9 mouse cellular contexts compared by ENCODE assay signal in the genomic region with DNA sequence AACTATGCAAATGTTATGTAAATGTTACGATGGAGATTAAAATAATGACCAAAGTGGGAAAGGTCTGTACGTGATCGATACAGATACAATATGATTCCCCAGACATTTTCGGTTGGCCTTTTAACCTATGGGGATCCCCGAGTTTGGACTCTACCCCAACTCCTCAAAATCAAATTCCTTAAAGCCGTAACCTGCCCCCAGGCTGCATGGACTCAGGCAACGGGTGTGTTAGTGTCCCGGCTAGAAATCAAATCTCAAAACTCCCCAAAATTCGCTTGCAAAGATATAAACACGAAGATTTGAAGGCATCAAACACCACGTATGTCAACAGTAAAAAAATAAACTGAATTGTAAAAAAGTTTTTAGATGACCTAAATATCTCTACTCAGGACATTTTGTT. TPM values are rescaled to one million over a fixed set of nuclear protein-coding genes. Genes with fewer than 3 reads are reported as not detected.
DNase-seq lines count a peak whose midpoint lies in the region; ATAC-seq and TF ChIP-seq lines count a peak whose summit lies in the region.
"Had no signal": no experiment of that assay in that cellular context is flagged by ENCODE, and none has a peak within 500 bp of the region (broad histone marks: within the 10 kb centered on the region; RNA-seq: fewer than 3 reads in every experiment).

No protein-coding gene starts in this region.

- peak overlapping the region; percentile 83 for H3K4me3 ChIP-seq in cerebellum, adult 2 months (replicated peaks; ENCODE audit: insufficient read depth, low read depth, low read length)
- peak overlapping the region; percentile 97 for H3K4me3 ChIP-seq in spleen, adult 2 months (ENCODE audit: extremely low read depth, insufficient read depth, insufficient read length)
- peak overlapping the region; percentile 100 for H3K4me3 ChIP-seq in limb, embryonic 15.5 days
- H3K4me3 ChIP-seq in stomach, embryonic 16.5 days (replicated peaks; ENCODE audit: low read length) = peak overlapping the region; percentile 67

- no peak for DNase-seq in cerebellum, adult 2 months
- DNase-seq in cerebellum, postnatal 14 days = no peak
- no peak for DNase-seq in spleen, adult 2 months (ENCODE audit: low read depth in 1 of 2, low spot score in 2 of 2)
- no peak for DNase-seq in spleen, adult 12 weeks (ENCODE audit: low spot score)
- no peak for DNase-seq in adrenal gland, adult (ENCODE audit: inconsistent age in 2 of 2, low spot score in 1 of 2)
- DNase-seq: left cerebral cortex, postnatal 4 days had no signal

- TF ChIP-seq POLR2A in cerebellum, adult 2 months (IDR thresholded peaks at IDR 0.05; ENCODE audit: borderline replicate concordance, insufficient read depth, low read length) = no peak
- no peak for TF ChIP-seq POLR2A in spleen, adult 2 months (IDR thresholded peaks at IDR 0.05; ENCODE audit: low read depth, low read length)

- H3K27me3 ChIP-seq in cerebellum, adult 2 months (ENCODE audit: control insufficient read depth, insufficient read depth, low read length) = no peaks in the 10 kb centered on the region
- H3K27me3 ChIP-seq in spleen, adult 2 months (ENCODE audit: control insufficient read depth, insufficient read depth, low read length) = no peaks in the 10 kb centered on the region
- no peaks in the 10 kb centered on the region for H3K27me3 ChIP-seq in limb, embryonic 15.5 days
- no peaks in the 10 kb centered on the region for H3K27me3 ChIP-seq in stomach, embryonic 16.5 days (ENCODE audit: control insufficient read depth, insufficient read depth, low read length)

- peak overlapping the region; percentile 59 for H3K4me2 ChIP-seq in limb, embryonic 15.5 days
- peak overlapping the region; percentile 70 for H3K4me2 ChIP-seq in stomach, embryonic 16.5 days (ENCODE audit: low read depth, low read length)

- WGBS in cerebellum, adult 2 months = 32% methylated on average over 11 of the region's 11 CpGs
- WGBS in spleen, adult 2 months = 36% methylated on average over 11 of the region's 11 CpGs
- WGBS in limb, embryonic 15.5 days = 31% methylated on average over 11 of the region's 11 CpGs
- 31% methylated on average over 11 of the region's 11 CpGs for WGBS in stomach, embryonic 16.5 days

- ATAC-seq in limb, embryonic 15.5 days (ENCODE audit: insufficient number of reproducible peaks, low FRiP score, low TSS enrichment, low read depth) = no peak
- ATAC-seq in stomach, embryonic 16.5 days (ENCODE audit: insufficient read depth, low FRiP score) = no peak
- no peak for ATAC-seq in cerebellum, adult (ENCODE audit: insufficient number of reproducible peaks, low FRiP score, low TSS enrichment)

- no peak for TF ChIP-seq CTCF in cerebellum, adult 2 months (IDR thresholded peaks at IDR 0.05; ENCODE audit: borderline replicate concordance, insufficient read depth, low read depth, low read length)
- TF ChIP-seq CTCF in spleen, adult 2 months (IDR thresholded peaks at IDR 0.05; ENCODE audit: extremely low read depth, insufficient read depth, insufficient read length, insufficient replicate concordance) = no peak

- H3K4me1 ChIP-seq in cerebellum, adult 2 months (ENCODE audit: control insufficient read depth, insufficient read depth, low read length) = no peaks in the 10 kb centered on the region
- peaks cover 3% of the 10 kb centered on the region for H3K4me1 ChIP-seq in spleen, adult 2 months (ENCODE audit: control insufficient read depth, insufficient read depth, insufficient read length)
- peaks cover 11% of the 10 kb centered on the region for H3K4me1 ChIP-seq in limb, embryonic 15.5 days
- peaks cover 5% of the 10 kb centered on the region for H3K4me1 ChIP-seq in stomach, embryonic 16.5 days (ENCODE audit: control insufficient read depth, insufficient read depth, low read length)

- H3K27ac ChIP-seq in cerebellum, adult 2 months (ENCODE audit: insufficient read depth, low read length) = no peak overlapping the region
- no peak overlapping the region for H3K27ac ChIP-seq in spleen, adult 2 months (ENCODE audit: insufficient read depth, low read length)
- peak overlapping the region; percentile 96; the same call in 1 of the 2 replicates for H3K27ac ChIP-seq in limb, embryonic 15.5 days
- H3K27ac ChIP-seq in stomach, embryonic 16.5 days (ENCODE audit: low read length) = peak overlapping the region; percentile 97; the same call in 1 of the 2 replicates

- H3K36me3 ChIP-seq in spleen, adult 2 months (ENCODE audit: control insufficient read depth, insufficient read depth, low read length) = peaks cover 13% of the 10 kb centered on the region
- H3K36me3 ChIP-seq in limb, embryonic 15.5 days = peaks cover 37% of the 10 kb centered on the region
- peaks cover 13% of the 10 kb centered on the region; the same call in 1 of the 2 replicates for H3K36me3 ChIP-seq in stomach, embryonic 16.5 days (ENCODE audit: control insufficient read depth, insufficient read depth, low read length)

- H3K9me3 ChIP-seq in limb, embryonic 15.5 days = no peaks in the 10 kb centered on the region
- no peaks in the 10 kb centered on the region for H3K9me3 ChIP-seq in stomach, embryonic 16.5 days (replicated peaks; ENCODE audit: control insufficient read depth, low read length)

- H3K9ac ChIP-seq in limb, embryonic 15.5 days = peak overlapping the region; percentile 99
- H3K9ac ChIP-seq in stomach, embryonic 16.5 days (ENCODE audit: low read length) = peak overlapping the region; percentile 91

RNA-seq across cellular contexts. Expression of a gene that starts 1.0 kb away (rescaled TPM):
- 1.8 and 2.3 TPM in 2 replicates for polyA plus RNA-seq in cerebellum, adult 2 months (2012; rRNA removed)
- polyA plus RNA-seq in spleen, adult 2 months (2012; rRNA removed) = 0.07 and 0.18 TPM in 2 replicates
- polyA plus RNA-seq in limb, embryonic 15.5 days (2015; fragmentation: Nextera tagmentation; extraction: Ambion mirVana) = 2.6 and 2.8 TPM in 2 replicates
- 3.7 and 3.9 TPM in 2 replicates for polyA plus RNA-seq in stomach, embryonic 16.5 days (2015; fragmentation: Nextera tagmentation; extraction: Ambion mirVana)

RNA-seq across cellular contexts. Expression of a gene that starts 1.1 kb away (rescaled TPM):
- 11.4 and 12.3 TPM in 2 replicates for polyA plus RNA-seq in cerebellum, adult 2 months (2012; rRNA removed)
- polyA plus RNA-seq in spleen, adult 2 months (2012; rRNA removed) = 4.0 and 4.4 TPM in 2 replicates
- 17.2 and 22.2 TPM in 2 replicates for polyA plus RNA-seq in limb, embryonic 15.5 days (2015; fragmentation: Nextera tagmentation; extraction: Ambion mirVana)
- 15.5 and 18.2 TPM in 2 replicates for polyA plus RNA-seq in stomach, embryonic 16.5 days (2015; fragmentation: Nextera tagmentation; extraction: Ambion mirVana)

RNA-seq across cellular contexts. Expression of a gene that starts 12.5 kb away (rescaled TPM):
- 481 and 504 TPM in 2 replicates for polyA plus RNA-seq in cerebellum, adult 2 months (2012; rRNA removed)
- polyA plus RNA-seq in spleen, adult 2 months (2012; rRNA removed) = 39.0 and 67.3 TPM in 2 replicates
- polyA plus RNA-seq in limb, embryonic 15.5 days (2015; fragmentation: Nextera tagmentation; extraction: Ambion mirVana) = 162 and 189 TPM in 2 replicates
- 204 and 234 TPM in 2 replicates for polyA plus RNA-seq in stomach, embryonic 16.5 days (2015; fragmentation: Nextera tagmentation; extraction: Ambion mirVana)

RNA-seq across cellular contexts. Expression of a gene that starts 12.5 kb away (rescaled TPM):
- polyA plus RNA-seq in cerebellum, adult 2 months (2012; rRNA removed) = 193 and 205 TPM in 2 replicates
- 70.6 and 73.2 TPM in 2 replicates for polyA plus RNA-seq in spleen, adult 2 months (2012; rRNA removed)
- polyA plus RNA-seq in limb, embryonic 15.5 days (2015; fragmentation: Nextera tagmentation; extraction: Ambion mirVana) = 234 and 278 TPM in 2 replicates
- 380 and 381 TPM in 2 replicates for polyA plus RNA-seq in stomach, embryonic 16.5 days (2015; fragmentation: Nextera tagmentation; extraction: Ambion mirVana)

RNA-seq across cellular contexts. Expression of a gene that starts 43.4 kb away (rescaled TPM):
- polyA plus RNA-seq in cerebellum, adult 2 months (2012; rRNA removed) = 78.4 and 82.3 TPM in 2 replicates
- 4.9 and 5.2 TPM in 2 replicates for polyA plus RNA-seq in spleen, adult 2 months (2012; rRNA removed)
- 47.7 and 51.6 TPM in 2 replicates for polyA plus RNA-seq in limb, embryonic 15.5 days (2015; fragmentation: Nextera tagmentation; extraction: Ambion mirVana)
- polyA plus RNA-seq in stomach, embryonic 16.5 days (2015; fragmentation: Nextera tagmentation; extraction: Ambion mirVana) = 40.5 and 49.8 TPM in 2 replicates

Comparison
In these comparisons a context has a peak if more than half of its experiments do, and no peak if none do; other contexts are left out.
1. H3K27ac ChIP-seq: peak in limb, embryonic 15.5 days (single experiment) and stomach, embryonic 16.5 days (single experiment); none in cerebellum, adult 2 months (single experiment) and spleen, adult 2 months (single experiment).
2. Peak in every context shown above with its lines, with median percentiles within 50 percentile points of each other: H3K4me3 ChIP-seq.